Mouse (Mus musculus) embryonic facial prominence, embryonic 15.5 days (tissue): Measurements from ENCODE around the gene Nfkb1. TPM values are rescaled to one million over a fixed set of nuclear protein-coding genes. Genes with fewer than 3 reads are reported as not detected.

Experiments
- ATAC-seq: fragments of 200-750 bp; cut with Nextera tagmentation; 2 replicates; pipeline ENCODE4 v1.8.0; 2017; ENCODE audit warnings: low read depth, moderate TSS enrichment; ENCODE audit not compliant: insufficient number of reproducible peaks, low FRiP score, low TSS enrichment
- H3K27ac ChIP-seq: fragments of 300-500 bp; sonication (generic); replicated peaks from 2 replicates; pipeline ENCODE4 v1.5.1; 2015; ENCODE audit warnings: mild to moderate bottlenecking, inconsistent platforms
- H3K27me3 ChIP-seq: fragments of 300-500 bp; sonication (generic); 2 replicates; pipeline ENCODE4 v1.6.1; 2015; ENCODE audit warnings: inconsistent platforms
- H3K36me3 ChIP-seq: fragments of 300-500 bp; sonication (generic); 2 replicates; pipeline ENCODE4 v1.6.1; 2015; ENCODE audit warnings: mild to moderate bottlenecking, inconsistent platforms
- H3K4me1 ChIP-seq: fragments of 300-500 bp; sonication (generic); 2 replicates; pipeline ENCODE4 v1.6.1; 2015; ENCODE audit warnings: inconsistent platforms
- H3K4me2 ChIP-seq: fragments of 300-500 bp; sonication (generic); replicated peaks from 2 replicates; pipeline ENCODE4 v1.6.1; 2015; ENCODE audit warnings: mild to moderate bottlenecking, inconsistent platforms
- H3K4me3 ChIP-seq: fragments of 300-500 bp; sonication (generic); replicated peaks from 2 replicates; pipeline ENCODE4 v1.5.1; 2015; ENCODE audit warnings: mild to moderate bottlenecking, inconsistent platforms
- H3K9ac ChIP-seq: fragments of 300-500 bp; sonication (generic); 2 replicates; pipeline ENCODE4 v1.6.1; 2015; ENCODE audit warnings: inconsistent platforms
- H3K9me3 ChIP-seq: fragments of 300-500 bp; sonication (generic); replicated peaks from 2 replicates; pipeline ENCODE4 v1.6.1; 2016; ENCODE audit warnings: inconsistent platforms
- WGBS: fragments of 180-500 bp; shearing (Covaris S2); methylation state at CpG from one replicate; pipeline ENCODE4 v1.1.7; 2015; 5-methylcytosine and 5-hydroxymethylcytosine counted together
- polyA plus RNA-seq: library from polyadenylated mRNA; unstranded; fragments of >200 nt; fragmentation: Nextera tagmentation; extraction: Ambion mirVana; gene quantifications from 2 replicates; pipeline ENCODE4 v1.2.1, GENCODE M21; 2015

The Nfkb1 gene
- polyA plus RNA-seq, 1 experiment from 2014 or later, result 25.4 TPM

- no peak overlapping the region for H3K9ac ChIP-seq
- 35% methylated on average over 12 of the region's 12 CpGs for WGBS
- H3K36me3 ChIP-seq, result no peaks in the 10 kb centered on the region
- H3K4me2 ChIP-seq, result no peak overlapping the region
- peak overlapping the region; percentile 51 for H3K27ac ChIP-seq
- H3K4me1 ChIP-seq, result peaks cover 17% of the 10 kb centered on the region; the same call in 1 of the 2 replicates
- H3K9me3 ChIP-seq, result no peaks in the 10 kb centered on the region
- ATAC-seq, result no peak
- H3K27me3 ChIP-seq, result no peaks in the 10 kb centered on the region
- no peak overlapping the region for H3K4me3 ChIP-seq
Observed at GRCm38 (mm10) chr3:135698466-135698975, 7.2 kb upstream of the Nfkb1 start.

GRCm38 (mm10) chr3:135696262-135696661 is 4.9 kb upstream of the Nfkb1 start:
- Histone ChIP-seq H3K4me1 (peaks cover 25% of the 10 kb centered on the region), H3K9ac (no peak overlapping the region), H3K27me3 (no peaks in the 10 kb centered on the region), H3K4me3 (no peak overlapping the region), H3K27ac (no peak overlapping the region), H3K9me3 (no peaks in the 10 kb centered on the region), H3K4me2 (no peak overlapping the region), H3K36me3 (no peaks in the 10 kb centered on the region)
- 82% methylated on average over 8 of the region's 8 CpGs for WGBS
- ATAC-seq, result no peak

GRCm38 (mm10) chr3:135692999-135693398 is 1.7 kb upstream of the Nfkb1 start:
- Histone ChIP-seq H3K27ac (no peak overlapping the region), H3K27me3 (no peaks in the 10 kb centered on the region), H3K4me3 (no peak overlapping the region), H3K4me1 (peaks cover 31% of the 10 kb centered on the region), H3K9ac (no peak overlapping the region), H3K9me3 (no peaks in the 10 kb centered on the region), H3K4me2 (no peak overlapping the region), H3K36me3 (no peaks in the 10 kb centered on the region)
- 34% methylated on average over 3 of the region's 3 CpGs for WGBS
- ATAC-seq, result no peak

GRCm38 (mm10) chr3:135690568-135691190 is 668 bp downstream of the Nfkb1 start:
- whole genome bisulfite sequencing, result 0% methylated on average over 46 of the region's 47 CpGs
- Histone ChIP-seq H3K9ac (peak overlapping the region; percentile 97), H3K27ac (peak overlapping the region; percentile 94), H3K4me3 (peak overlapping the region; percentile 84), H3K4me1 (peaks cover 39% of the 10 kb centered on the region), H3K36me3 (no peaks in the 10 kb centered on the region), H3K4me2 (peak overlapping the region; percentile 73), H3K9me3 (no peaks in the 10 kb centered on the region), H3K27me3 (no peaks in the 10 kb centered on the region)
- peak; percentile 54; the same call in 1 of the 2 replicates for ATAC-seq

- H3K4me3 ChIP-seq, result peak overlapping the region; percentile 84
- H3K4me1 ChIP-seq, result peaks cover 39% of the 10 kb centered on the region
- peak overlapping the region; percentile 94 for H3K27ac ChIP-seq
- no peaks in the 10 kb centered on the region for H3K27me3 ChIP-seq
- 33% methylated on average over 10 of the region's 10 CpGs for WGBS
- H3K9ac ChIP-seq, result peak overlapping the region; percentile 97
- H3K36me3 ChIP-seq, result no peaks in the 10 kb centered on the region
- no peaks in the 10 kb centered on the region for H3K9me3 ChIP-seq
- peak overlapping the region; percentile 73 for H3K4me2 ChIP-seq
- ATAC-seq, result no peak
Observed at GRCm38 (mm10) chr3:135689773-135690567, 1.4 kb downstream of the Nfkb1 start.

- H3K27me3 ChIP-seq, result no peaks in the 10 kb centered on the region
- no peak for ATAC-seq
- no peaks in the 10 kb centered on the region for H3K9me3 ChIP-seq
- H3K4me1 ChIP-seq, result peaks cover 39% of the 10 kb centered on the region
- no peak overlapping the region for H3K9ac ChIP-seq
- H3K36me3 ChIP-seq, result no peaks in the 10 kb centered on the region
- H3K4me3 ChIP-seq, result peak overlapping the region; percentile 84
- peak overlapping the region; percentile 73 for H3K4me2 ChIP-seq
- H3K27ac ChIP-seq, result peak overlapping the region; percentile 24
- WGBS, result 55% methylated on average over 11 of the region's 11 CpGs
Observed at GRCm38 (mm10) chr3:135688970-135689772, 2.2 kb downstream of the Nfkb1 start.

GRCm38 (mm10) chr3:135687965-135688364 is 3.4 kb downstream of the Nfkb1 start:
- 63% methylated on average over 9 of the region's 9 CpGs for WGBS
- no peaks in the 10 kb centered on the region for H3K9me3 ChIP-seq
- H3K36me3 ChIP-seq, result no peaks in the 10 kb centered on the region
- H3K4me2 ChIP-seq, result no peak overlapping the region
- peaks cover 40% of the 10 kb centered on the region for H3K4me1 ChIP-seq
- ATAC-seq, result no peak
- no peak overlapping the region for H3K9ac ChIP-seq
- H3K27me3 ChIP-seq, result no peaks in the 10 kb centered on the region
- H3K4me3 ChIP-seq, result no peak overlapping the region
- H3K27ac ChIP-seq, result no peak overlapping the region

- Histone ChIP-seq H3K4me1 (peaks cover 41% of the 10 kb centered on the region), H3K4me3 (no peak overlapping the region), H3K27ac (no peak overlapping the region), H3K9me3 (no peaks in the 10 kb centered on the region), H3K27me3 (no peaks in the 10 kb centered on the region), H3K36me3 (no peaks in the 10 kb centered on the region), H3K9ac (no peak overlapping the region), H3K4me2 (no peak overlapping the region)
- no peak for ATAC-seq
- WGBS, result 46% methylated on average over 5 of the region's 5 CpGs
Observed at GRCm38 (mm10) chr3:135686419-135686818, 4.9 kb downstream of the Nfkb1 start.

- Histone ChIP-seq H3K36me3 (0 out of 2 replicates have a peak, but pooled peaks cover 5% of the 10 kb centered on the region), H3K27me3 (no peaks in the 10 kb centered on the region), H3K27ac (no peak overlapping the region), H3K4me1 (peaks cover 20% of the 10 kb centered on the region), H3K9me3 (no peaks in the 10 kb centered on the region), H3K4me2 (no peak overlapping the region), H3K4me3 (no peak overlapping the region), H3K9ac (no peak overlapping the region)
- 65% methylated on average over 6 of the region's 6 CpGs for WGBS
- ATAC-seq, result no peak
Observed at GRCm38 (mm10) chr3:135683275-135683674, 8.1 kb downstream of the Nfkb1 start.

GRCm38 (mm10) chr3:135682240-135682639 is 9.1 kb downstream of the Nfkb1 start:
- ATAC-seq, result no peak
- Histone ChIP-seq H3K9ac (no peak overlapping the region), H3K4me2 (no peak overlapping the region), H3K4me3 (no peak overlapping the region), H3K4me1 (peaks cover 14% of the 10 kb centered on the region), H3K27me3 (no peaks in the 10 kb centered on the region), H3K36me3 (0 out of 2 replicates have a peak, but pooled peaks cover 5% of the 10 kb centered on the region), H3K9me3 (no peaks in the 10 kb centered on the region), H3K27ac (peak overlapping the region; percentile 55; the same call in 1 of the 2 replicates)
- WGBS, result 30% methylated on average over 3 of the region's 3 CpGs
